Mouse (Mus musculus): Measurements from ENCODE around the gene Rnf145.

Gene Rnf145

DNA sequence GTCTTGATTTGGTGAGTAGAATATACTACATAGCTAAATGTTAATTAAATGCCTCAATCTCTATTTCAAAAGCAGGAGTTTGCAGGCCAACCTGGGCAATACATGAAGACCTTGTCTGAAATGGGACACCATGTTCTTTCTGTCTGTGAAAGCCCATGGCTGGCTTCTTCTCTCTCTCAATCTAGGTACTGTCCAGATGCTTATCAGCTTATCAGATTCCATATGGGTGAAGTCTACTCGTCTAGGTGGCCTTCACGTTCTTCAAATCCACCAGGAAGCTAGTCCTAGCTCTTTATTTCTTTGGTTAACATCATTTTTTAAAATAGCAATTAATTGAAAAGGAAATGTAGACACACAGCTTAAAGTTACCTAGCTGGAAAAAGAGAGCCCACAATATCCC lies 8.9 kb upstream of the Rnf145 start:
- DNase-seq (ENCODE audit: low spot score in 2 of 2), result no peak

DNA sequence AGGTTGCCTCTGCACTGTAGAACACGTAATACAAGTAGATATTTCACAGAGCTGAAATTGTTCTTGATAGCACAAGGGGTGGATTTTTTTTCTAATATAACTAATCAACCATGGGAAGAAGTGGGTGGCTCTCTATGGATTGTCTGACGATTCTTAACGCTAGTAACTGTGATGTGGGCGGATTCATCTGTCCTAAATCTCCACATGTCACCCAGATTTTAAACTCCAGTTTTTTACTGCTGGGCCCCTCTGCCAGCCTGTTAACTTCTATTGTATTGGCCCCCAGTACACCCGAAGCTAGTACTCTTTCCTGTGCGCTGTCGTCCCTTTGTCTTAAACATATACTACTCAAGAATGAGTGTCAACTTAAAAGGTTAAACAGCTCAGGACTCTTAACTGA lies 8.4 kb upstream of the Rnf145 start:
- no peak for DNase-seq (ENCODE audit: low spot score in 2 of 2)

DNA sequence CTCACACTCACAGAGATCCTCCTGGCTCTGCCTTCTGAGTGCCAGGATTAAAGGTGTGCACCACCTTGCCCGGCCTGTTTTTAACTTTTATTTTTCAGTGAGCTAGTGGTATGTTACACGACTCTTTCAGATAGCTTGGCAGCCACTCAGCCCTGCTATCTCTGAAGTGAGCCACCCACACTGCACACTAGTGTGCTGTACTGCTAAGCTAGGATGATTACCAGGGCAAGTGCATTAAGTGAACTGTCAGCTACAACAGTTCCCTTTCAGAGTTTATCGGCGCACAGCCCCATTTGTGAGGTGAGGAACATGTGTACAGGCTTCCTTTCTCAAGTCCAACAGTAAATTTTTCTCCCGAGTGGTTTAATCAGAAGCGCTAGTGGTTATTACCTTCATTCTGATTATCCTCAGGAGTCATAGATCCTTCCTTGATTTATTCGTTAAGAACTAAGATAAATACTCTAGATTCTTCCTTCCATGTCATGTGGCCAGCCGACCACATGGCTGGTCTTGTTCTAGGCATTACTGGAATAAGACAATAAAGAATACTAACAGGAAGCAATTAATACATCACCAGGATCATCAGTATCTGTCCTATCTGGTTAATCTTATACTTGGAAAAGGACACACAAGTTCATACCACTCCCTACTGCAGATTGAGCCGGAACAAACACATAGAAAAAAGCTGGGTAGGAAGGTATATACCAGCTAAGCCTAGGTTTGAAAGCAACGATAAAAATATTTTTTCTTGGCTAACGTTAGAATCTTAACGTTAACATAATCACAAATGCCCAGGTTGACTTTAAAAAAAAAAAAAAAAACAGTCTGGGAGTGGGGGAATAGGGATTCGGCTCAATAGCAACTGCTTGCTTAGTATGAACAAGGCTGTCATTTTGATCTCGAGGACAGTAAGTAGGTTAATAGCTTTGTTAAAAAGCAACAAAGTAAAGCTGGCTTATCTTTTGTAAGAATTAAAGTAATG lies 6.4 kb upstream of the Rnf145 start:
- no peak for DNase-seq (ENCODE audit: low spot score in 2 of 2)

DNA sequence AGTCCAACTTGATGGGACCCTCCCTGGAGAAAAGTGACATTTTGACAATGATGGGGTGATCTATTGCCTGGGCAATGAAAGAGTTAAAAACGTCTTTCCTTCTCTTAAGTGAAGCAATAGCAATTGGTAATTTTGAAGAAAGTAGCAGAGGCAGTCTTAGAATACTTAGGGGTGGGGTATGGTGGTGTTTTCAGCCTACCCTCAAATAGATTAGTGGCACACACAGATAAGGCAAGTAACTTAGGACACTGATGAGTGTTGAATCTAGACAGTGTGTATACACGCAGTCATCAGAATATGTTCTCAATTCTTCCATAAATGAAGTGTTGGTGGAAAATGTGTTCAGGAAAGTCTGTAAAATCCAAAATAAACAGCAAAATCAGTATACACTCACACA lies 5.7 kb upstream of the Rnf145 start:
- no peak for DNase-seq (ENCODE audit: low spot score in 2 of 2)

DNA sequence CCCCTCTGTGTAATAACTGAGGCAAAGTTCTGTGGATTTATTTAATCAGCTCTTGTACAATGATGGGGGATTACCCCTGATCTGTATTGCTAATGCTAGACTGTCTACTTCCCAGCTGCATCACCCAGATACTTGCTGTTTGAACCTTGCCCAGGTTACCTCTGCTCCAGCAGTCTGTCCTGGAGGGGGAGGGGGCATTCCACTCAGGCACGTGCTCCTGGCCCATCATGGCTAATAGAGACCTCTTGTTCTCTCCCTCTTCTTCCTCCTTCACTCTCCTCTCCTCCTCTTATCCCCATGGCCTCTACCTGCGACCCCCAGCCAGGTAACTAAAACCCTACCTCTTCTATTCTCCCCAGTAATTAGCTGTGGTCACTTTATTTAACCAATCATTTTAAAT lies 4.1 kb upstream of the Rnf145 start:
- no peak for DNase-seq (ENCODE audit: low spot score in 2 of 2)

DNA sequence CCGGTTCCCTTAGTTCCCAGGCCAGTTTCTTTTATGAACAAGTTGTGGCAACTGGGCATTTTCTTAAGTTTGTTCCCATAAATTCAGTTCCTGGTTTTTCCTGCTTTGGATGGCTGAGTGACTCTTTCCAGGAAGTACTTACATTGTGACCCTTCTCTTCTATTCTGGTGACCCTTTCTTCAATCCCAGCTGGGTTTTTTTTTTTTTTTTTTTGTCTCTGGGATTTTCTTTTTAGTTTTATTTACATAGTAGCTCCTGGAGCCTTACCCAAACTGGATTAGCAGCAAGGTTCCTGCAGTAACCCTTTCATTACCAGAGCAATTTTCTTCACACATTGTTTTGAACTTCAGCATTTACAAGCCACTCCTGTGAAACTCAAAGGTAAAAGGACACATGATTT lies 2.4 kb upstream of the Rnf145 start:
- DNase-seq (ENCODE audit: low spot score in 2 of 2), result no peak

DNA sequence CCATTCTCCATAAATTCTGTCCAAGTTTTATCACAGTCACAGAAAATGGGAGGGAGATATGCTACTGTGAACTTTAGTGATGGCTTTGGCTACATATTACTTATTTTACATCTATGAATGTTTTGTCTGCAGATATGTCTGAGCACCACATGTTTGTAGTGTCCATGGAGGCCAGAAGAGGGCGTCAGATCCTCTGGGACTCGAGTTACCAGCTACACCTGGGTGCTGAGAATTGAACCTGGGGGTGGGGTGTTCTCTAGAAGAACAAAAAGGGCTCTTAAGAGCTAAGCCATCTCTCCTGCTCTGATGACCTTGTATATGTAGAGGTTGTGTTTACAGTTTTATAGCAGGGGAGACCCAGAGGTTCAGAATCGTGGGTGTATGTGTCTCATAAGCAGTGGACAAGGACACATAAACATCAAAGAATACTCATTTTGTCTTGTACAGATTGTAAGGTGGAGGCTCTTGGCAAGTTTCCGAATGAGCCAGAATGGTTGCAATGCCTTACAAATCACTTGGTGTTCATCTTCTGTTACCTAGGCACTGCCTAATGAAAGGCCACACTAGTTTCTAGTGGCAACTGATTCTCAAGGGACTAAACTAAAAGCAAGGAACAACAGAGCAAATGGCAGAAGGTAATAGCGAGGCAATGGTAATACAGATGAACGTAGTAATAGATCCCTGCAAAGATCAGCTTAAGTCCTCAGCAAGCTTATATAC lies 1.0 kb upstream of the Rnf145 start:
- no peak for DNase-seq (ENCODE audit: low spot score in 2 of 2)

DNA sequence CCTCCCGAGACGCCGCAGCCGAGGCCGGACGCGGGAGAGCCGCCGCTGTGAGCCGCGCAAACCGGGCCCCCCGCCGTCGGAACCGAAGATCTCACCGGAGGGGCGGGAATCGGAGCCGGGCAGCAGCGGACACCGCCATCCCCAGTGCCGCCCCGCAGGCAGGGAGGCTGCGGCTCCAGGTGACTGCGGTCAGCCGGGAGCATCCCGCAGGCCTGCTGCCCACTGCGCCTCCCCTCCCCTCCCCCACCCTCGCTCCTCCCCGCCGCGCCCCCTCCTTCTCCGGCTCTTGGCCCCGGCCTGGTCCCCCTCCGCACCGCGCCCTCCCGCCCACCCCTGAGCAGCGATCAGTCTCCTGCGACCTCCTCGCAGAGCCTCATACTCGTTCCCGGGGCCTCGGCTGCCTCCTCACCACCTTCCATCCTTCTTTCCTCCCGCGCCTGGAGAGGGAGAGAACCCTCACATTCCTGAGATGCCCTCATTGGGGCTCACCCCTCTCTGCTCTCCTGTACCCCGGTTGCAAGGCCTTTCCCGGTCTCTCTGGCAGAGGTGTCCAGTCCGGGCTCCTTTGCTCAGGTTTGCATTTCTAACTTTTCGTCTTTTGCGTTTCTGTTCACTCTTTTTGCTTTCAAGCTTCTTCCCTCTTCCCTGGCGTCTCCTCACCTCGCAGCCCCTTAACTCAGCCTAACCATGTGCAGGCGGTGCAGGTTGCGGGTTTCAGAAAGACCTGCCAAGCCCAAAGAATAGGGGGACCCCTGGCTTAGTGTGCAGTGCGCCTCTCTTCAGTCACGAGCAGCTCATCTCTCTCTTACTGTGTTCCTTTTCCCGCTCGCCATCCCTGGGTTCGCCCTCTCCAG lies 559 bp downstream of the Rnf145 start:
- no peak for DNase-seq (ENCODE audit: low spot score in 2 of 2)

DNA sequence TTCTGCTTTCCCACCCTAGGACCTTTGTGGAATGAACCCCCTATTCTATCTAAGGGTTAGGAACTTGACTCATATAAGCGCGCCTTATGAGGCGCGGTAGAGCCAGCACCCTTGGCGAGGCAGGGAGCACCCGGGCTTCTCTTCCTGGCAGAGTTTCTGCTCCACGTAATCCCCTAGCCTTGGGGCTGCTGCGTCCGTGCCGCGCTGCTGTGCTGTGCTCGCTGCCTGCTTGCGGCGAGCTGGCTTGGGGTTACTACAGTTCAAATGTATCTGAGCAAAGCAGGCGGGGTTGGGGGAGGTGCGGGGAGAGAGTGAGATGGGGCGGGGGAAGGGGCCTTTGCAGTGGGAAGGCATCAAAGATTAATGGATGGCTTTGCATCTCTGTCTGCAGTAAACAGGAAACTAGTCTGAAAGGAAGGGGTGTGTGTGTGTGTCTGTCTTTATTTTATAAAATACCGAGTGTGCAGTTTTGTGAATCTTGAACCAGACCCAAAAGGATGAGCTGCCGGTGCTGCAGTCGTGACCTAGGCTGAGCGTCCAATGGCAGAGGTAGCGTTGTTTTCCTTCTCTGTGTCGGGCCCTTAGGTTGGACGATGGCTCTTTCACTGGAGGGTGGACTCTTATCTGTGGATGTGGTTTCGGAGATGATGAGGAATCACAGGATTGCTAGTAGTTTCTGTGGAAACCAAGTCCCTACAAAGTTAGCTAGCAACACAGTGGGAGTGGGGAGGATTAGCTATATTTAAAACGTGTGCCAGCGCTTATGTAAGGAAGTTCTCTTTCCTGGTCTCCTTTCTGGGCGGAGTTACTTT lies 1.4 kb downstream of the Rnf145 start:
- DNase-seq (ENCODE audit: low spot score in 2 of 2), result peak; percentile 76 to 79

DNA sequence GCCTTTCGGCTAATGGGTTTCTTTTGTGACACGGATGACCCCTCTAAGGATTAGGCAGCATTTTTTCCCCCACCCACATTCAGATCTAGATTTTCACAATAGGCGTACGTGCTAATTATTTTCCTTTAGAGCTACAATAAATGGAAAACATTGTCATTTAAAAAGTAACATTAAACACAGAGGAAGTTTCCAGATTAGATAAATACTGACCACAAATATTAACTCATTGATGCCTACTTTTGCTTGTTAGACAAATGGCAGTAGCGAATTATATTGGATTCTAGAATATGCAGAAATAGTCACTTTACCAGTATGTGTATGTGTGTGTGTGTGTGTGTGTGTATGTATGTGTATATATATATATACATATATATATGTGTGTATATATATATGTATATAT lies 3.8 kb downstream of the Rnf145 start:
- DNase-seq (ENCODE audit: low spot score in 2 of 2), result no peak

DNA sequence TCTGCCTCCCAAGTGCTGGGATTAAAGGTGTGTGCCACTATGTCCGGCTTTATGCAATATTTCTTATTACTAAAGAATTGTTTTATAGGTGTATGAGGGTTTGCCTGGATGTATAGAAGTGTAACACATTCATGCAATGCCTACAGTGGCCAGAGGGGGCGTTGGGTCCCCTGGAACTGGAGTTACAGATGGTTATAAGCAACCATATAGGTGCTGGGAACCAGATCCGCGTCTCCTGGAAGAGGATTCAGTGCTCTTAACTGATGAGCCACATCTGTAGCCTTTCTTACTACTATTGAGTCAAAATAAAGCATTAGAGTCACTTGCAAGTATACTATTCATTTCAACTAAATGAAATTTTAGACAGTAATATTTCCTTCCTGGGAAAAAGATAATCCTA lies 7.0 kb downstream of the Rnf145 start:
- DNase-seq (ENCODE audit: low spot score in 2 of 2), result no peak

DNA sequence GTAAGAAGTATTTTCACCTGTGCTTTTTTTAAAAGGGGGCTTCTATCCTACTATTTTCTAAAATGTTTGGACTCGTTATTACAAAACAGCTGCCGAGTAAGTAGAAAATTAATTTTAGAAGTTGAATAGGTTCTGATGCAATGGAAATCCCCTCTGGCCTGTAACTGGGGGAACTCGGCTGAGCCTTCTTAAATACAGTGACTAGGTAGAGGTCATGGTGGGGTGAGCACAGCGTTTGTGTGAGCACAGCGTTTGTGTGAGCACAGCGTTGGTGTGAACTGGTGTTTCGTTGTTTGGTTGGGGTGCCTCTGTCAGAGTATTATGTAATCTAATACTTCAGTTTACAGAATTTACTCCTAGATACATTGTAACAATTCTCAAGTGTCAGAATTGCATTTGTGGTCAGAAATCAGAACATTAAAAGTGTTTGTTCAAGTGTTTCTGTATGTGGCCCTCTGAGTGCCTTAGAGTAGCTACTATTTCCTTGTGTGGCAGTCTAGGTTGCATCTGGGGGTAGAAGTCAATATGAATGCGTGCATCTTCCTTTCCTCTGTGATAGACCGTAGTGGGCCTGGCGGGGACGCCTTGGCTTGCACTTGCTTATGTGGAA lies 8.0 kb downstream of the Rnf145 start:
- no peak for DNase-seq (ENCODE audit: low spot score in 2 of 2)

DNA sequence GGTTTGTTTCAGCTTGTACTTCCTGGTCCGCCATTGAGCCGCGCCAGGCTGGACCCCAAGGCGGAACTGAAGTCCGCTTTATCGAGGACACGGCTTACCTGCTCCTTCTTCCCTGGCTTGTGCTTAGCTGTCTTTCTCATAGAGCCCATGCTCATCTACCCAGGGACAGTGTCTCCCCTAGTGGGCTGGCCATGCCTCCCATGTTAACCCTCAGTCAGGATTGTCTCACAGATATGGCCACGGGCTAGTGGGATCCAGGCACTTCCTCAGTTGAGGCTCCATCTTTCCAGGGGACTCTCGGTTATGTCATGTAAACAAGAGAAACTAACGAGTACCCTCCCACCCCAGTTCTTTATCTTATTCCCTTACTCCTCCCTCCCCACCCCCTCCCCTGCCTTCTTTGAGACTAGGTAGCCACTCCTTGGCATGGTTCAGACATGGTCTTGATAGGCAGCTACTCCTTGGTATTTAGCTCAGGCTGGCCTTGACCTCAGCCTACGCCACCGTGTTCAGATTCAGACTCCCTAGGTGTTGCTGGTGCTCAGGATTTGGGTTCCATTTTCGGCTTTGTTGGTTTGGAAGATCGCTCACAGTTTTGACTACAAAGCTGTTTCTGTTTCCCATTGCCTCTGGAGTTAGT lies 9.9 kb downstream of the Rnf145 start:
- DNase-seq (ENCODE audit: low spot score in 2 of 2), result no peak

DNA sequence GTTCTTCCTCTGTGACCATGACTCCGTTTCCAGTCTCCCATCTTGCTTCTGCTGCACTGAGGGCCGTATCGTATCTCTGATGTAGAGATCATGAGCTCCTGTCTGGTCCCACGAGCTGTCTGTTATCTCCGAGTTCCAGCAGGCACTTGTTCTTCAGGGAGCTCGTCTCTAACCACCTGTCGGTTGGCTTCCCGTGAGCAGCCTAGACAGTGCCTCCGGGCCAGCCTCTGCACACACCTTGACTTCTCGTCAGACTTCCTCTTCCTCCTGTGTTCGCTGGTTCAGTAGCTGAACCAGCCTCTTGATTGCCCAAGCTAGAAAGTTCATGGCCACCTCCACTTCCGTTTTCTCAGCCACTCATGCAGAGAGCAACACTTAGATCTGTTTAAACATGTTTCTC lies 10.4 kb downstream of the Rnf145 start:
- no peak for DNase-seq (ENCODE audit: low spot score in 2 of 2)

DNA sequence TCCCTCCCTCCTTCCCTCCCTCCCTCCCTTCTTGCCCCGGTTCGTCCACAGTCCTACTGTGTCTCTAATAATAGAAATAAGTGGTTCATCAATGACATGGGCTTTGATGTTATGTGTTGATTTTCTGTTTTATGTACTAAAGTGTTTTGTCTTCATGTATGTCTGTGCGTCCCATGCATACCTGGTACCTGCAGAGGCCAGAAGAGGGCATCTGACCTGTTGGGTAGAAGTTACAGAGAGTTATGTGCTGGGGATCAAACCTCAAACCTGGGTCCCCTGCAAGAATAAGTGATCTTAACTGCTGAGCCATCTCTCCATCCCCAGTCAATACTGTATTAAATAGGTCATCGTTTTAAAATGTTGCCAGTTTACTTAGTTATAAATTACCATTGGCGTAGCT lies 11.0 kb downstream of the Rnf145 start:
- DNase-seq (ENCODE audit: low spot score in 2 of 2), result no peak

DNA sequence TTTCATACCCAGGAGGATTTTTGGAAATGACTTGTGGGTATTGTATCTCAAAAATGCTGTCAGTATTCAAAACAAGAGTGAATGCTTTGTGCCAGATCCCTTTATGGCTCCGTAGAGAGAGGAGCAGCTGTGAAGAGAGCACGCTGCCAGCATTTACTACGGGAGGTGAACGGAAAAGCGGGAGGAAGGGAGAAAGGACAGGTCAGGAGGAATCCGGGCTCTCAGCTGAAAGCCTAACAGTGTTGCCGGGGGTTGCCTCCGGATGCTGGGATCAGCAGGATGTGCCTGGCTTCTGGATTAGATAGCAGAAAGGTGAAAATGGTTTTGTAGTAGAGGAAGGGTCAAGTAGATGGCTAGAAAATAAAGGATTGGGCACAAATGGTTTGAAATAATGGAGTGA lies 11.6 kb downstream of the Rnf145 start:
- DNase-seq (ENCODE audit: low spot score in 2 of 2), result no peak

DNA sequence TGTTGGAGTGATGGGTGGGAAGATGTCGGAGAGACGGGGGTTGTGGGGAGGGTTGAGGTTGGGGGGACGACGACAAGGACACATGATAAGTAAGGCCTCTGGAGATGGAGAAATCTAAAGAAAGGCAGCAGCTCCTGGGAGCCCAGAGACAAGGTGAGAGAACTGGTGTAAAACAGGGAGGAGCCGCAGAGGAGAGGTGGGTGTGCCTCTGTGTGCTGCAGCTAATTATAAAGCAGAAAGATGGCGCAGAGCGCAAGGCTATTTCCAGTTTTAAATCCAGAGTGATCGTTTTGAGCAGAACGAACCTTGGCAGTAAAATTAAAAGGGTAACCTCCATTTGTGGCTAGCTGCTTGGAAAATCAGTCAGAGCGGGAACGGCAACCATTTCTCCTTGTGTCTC lies 12.1 kb downstream of the Rnf145 start:
- no peak for DNase-seq (ENCODE audit: low spot score in 2 of 2)

DNA sequence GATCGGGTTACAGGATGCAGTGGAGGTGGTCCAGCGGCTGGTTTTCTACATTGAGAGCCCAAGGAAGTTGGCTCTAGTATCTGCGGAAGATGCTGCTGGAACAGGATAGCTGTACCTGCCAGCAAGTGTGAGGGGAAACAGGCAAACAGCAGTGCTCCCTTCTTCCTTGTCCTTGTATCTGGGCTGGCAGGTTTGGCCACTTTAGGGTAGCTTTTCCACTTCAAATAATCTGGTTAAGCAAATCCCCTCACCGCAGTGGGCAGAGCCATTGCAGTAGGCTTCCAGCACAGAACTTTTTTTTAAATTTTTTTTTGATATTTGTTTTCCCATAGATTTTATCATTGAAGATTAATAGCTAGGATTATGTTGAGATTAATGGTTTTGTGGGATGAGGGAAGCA lies 12.9 kb downstream of the Rnf145 start:
- DNase-seq (ENCODE audit: low spot score in 2 of 2), result no peak

DNA sequence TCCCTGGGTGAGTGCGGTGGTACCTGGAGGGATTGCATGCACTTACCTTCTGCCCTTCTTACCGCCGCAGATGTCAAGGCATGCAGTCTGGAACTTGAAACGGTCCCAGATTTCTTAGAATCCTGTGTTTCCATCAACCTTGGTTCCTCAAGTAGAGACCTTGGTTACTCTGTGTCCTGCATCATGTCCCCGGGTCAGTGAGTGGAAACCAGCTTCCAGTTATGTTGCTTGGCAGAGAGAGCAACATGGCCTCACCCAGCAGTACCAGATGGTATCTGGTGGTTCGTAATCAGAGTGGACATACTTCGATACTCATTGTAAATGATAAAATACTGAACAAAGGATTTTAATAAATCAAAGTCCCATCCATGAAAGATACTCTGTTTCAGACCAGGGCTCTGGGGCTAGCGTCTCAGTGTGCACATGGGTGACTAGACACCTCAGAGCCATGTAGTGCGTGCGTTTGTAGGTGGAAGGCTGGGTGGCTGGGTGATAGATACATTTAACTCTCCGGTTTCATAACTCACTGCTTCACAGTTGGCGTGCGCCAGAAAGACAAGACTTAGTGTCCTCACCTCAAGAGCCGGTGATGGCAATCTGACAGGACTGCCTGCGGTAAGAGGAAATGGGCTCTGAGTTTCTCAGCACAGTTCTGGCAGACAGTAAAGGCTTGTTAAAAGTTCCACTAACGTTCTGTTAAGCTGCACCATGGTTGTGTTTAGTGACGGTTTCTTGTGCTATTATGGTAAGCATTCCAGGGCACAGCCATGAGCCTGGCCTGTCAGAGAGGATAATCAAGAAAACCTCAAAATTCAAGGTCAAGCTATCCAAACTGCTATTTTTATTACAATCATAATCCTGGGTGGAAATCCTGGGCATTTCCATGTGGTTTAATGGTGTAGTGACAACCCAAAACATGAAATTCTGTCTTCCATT lies 14.3 kb downstream of the Rnf145 start:
- DNase-seq (ENCODE audit: low spot score in 2 of 2), result no peak
